Mouse (Mus musculus) liver, embryonic 14.5 days (tissue): Measurements from ENCODE around the gene Pdcd2. TPM values are rescaled to one million over a fixed set of nuclear protein-coding genes. Genes with fewer than 3 reads are reported as not detected.

Source experiments
- ATAC-seq: fragments of 200-750 bp; cut with Nextera tagmentation; 2 replicates; pipeline ENCODE4 v1.8.0; 2017; ENCODE audit warnings: moderate number of reproducible peaks, mild to moderate bottlenecking, moderate library complexity; ENCODE audit not compliant: insufficient read depth
- DNase-seq, 3 experiments: peaks; one replicate each; pipeline ENCODE4 v3.0.0-alpha.2; 2012 to 2013; ENCODE audit warnings: low read depth in 3 of 3, low spot score in 3 of 3
- H3K27ac ChIP-seq: fragments of 300-500 bp; sonication (generic); 2 replicates; pipeline ENCODE4 v1.5.1; 2014; ENCODE audit warnings: moderate library complexity, mild to moderate bottlenecking, control low read depth, inconsistent platforms
- H3K27me3 ChIP-seq: fragments of 300-500 bp; sonication (generic); 2 replicates; pipeline ENCODE4 v1.6.1; 2014; ENCODE audit warnings: mild to moderate bottlenecking, low read length, moderate library complexity; ENCODE audit not compliant: control insufficient read depth, insufficient read depth
- H3K36me3 ChIP-seq: fragments of 300-500 bp; sonication (generic); replicated peaks from 2 replicates; pipeline ENCODE4 v1.6.1; 2014; ENCODE audit warnings: low read depth; ENCODE audit not compliant: control insufficient read depth, insufficient read depth
- H3K4me1 ChIP-seq, 2 experiments: fragments of 200-500 bp in 1 of 2; fragments of 300-500 bp in 1 of 2; sonication (generic) in 1 of 2; replicated peaks; 2 replicates each; pipeline ENCODE4 v1.6.1; 2012 to 2014; ENCODE audit warnings: antibody characterized with exemption in 1 of 2, inconsistent platforms in 1 of 2, low read length in 1 of 2; ENCODE audit not compliant: control insufficient read depth in 2 of 2, insufficient read depth in 2 of 2
- H3K4me2 ChIP-seq: fragments of 300-500 bp; sonication (generic); 2 replicates; pipeline ENCODE4 v1.6.1; 2014; ENCODE audit warnings: low read depth, mild to moderate bottlenecking, control low read depth, moderate library complexity
- H3K4me3 ChIP-seq, 2 experiments: fragments of 200-500 bp in 1 of 2; fragments of 300-500 bp in 1 of 2; sonication (generic) in 1 of 2; 2 replicates each; pipeline ENCODE4 v1.5.1; 2012 to 2014; ENCODE audit warnings: low read depth in 2 of 2, low read length in 2 of 2, mild to moderate bottlenecking in 2 of 2, control low read depth in 1 of 2, inconsistent platforms in 1 of 2, moderate library complexity in 1 of 2; ENCODE audit not compliant: insufficient read depth in 1 of 2
- H3K9ac ChIP-seq: fragments of 300-500 bp; sonication (generic); replicated peaks from 2 replicates; pipeline ENCODE4 v1.6.1; 2014; ENCODE audit warnings: mild to moderate bottlenecking, control low read depth, moderate library complexity
- H3K9me3 ChIP-seq: fragments of 300-500 bp; sonication (generic); 2 replicates; pipeline ENCODE4 v1.6.1; 2016; ENCODE audit warnings: low read length, mixed read lengths; ENCODE audit not compliant: control insufficient read depth
- CTCF ChIP-seq: IDR thresholded peaks from 2 replicates; pipeline ENCODE4 v1.5.1; 2016; ENCODE audit warnings: antibody characterized with exemption, low read depth, control low read depth
- EP300 ChIP-seq: IDR thresholded peaks from 2 replicates; pipeline ENCODE4 v1.6.1; 2016; ENCODE audit warnings: antibody characterized with exemption, low read depth
- WGBS: fragments of 180-500 bp; shearing (Covaris S2); extraction: QIAGEN DNeasy Blood & Tissue Kit; methylation state at CpG from one replicate; pipeline ENCODE4 v1.1.7; 2014; ENCODE audit not compliant: insufficient replicate concordance; 5-methylcytosine and 5-hydroxymethylcytosine counted together
- polyA plus RNA-seq, 2 experiments: library from polyadenylated mRNA; depleted of rRNA in 1 of 2; stranded (reverse) in 1 of 2; unstranded in 1 of 2; fragments of >200 nt; fragmentation: Nextera tagmentation in 1 of 2; extraction: Ambion mirVana in 1 of 2; gene quantifications; 2 replicates each; pipeline versions ENCODE4 v1.2.1 to v1.2.3; 2012 to 2014

Gene Pdcd2
- polyA plus RNA-seq, 2 experiments: 11.7 to 20.5 TPM

GRCm38 (mm10) chr17:15517776-15518175 is 9.3 kb downstream of the Pdcd2 start:
- no peaks in the 10 kb centered on the region for H3K27me3 ChIP-seq

GRCm38 (mm10) chr17:15510694-15511093 is 16.4 kb downstream of the Pdcd2 start:
- DNase-seq (no peak), ATAC-seq (no peak)
- TF ChIP-seq EP300: no peak
- no peak for TF ChIP-seq CTCF
- Histone ChIP-seq H3K4me1 (no peaks in the 10 kb centered on the region), H3K9ac (no peak overlapping the region), H3K36me3 (peaks cover 56% of the 10 kb centered on the region), H3K9me3 (no peaks in the 10 kb centered on the region), H3K4me2 (no peak overlapping the region), H3K4me3 (no peak overlapping the region), H3K27me3 (no peaks in the 10 kb centered on the region), H3K27ac (no peak overlapping the region)
- WGBS: 69% methylated on average over 2 of the region's 2 CpGs

More at GRCm38 (mm10) chr17:15517776-15518175, 9.3 kb downstream of the Pdcd2 start:
- Histone ChIP-seq H3K36me3 (peaks cover 78% of the 10 kb centered on the region), H3K4me1 (no peaks in the 10 kb centered on the region), H3K9ac (no peak overlapping the region), H3K27ac (no peak overlapping the region), H3K9me3 (no peaks in the 10 kb centered on the region), H3K4me2 (no peak overlapping the region), H3K4me3 (no peak overlapping the region)
- DNase-seq (no peak), ATAC-seq (no peak; the same call in 1 of the 2 replicates)
- WGBS: 56% methylated on average over 5 of the region's 5 CpGs
- TF ChIP-seq CTCF (0 out of 2 replicates have a peak, but pooled peaks have one; percentile 18), EP300 (no peak)

- peak within 1 kb of the TSS; percentile 90 for H3K27ac ChIP-seq
- peak within 1 kb of the TSS; percentile 95 for H3K9ac ChIP-seq
- H3K27me3 ChIP-seq: no peaks in the 10 kb centered on the region
- DNase-seq (peak; percentile 96), ATAC-seq (peak; percentile 85)
- peak within 1 kb of the TSS; percentile 84 to 96 for H3K4me3 ChIP-seq
- peaks cover 20 to 26% of the 10 kb centered on the region in 2 experiments for H3K4me1 ChIP-seq
- no peaks in the 10 kb centered on the region for H3K9me3 ChIP-seq
- TF ChIP-seq EP300: 0 out of 2 replicates have a peak, but pooled peaks have one; percentile 21
- TF ChIP-seq CTCF: no peak
- H3K4me2 ChIP-seq: peak within 1 kb of the TSS; percentile 96
- WGBS: under 1% methylated on average over 63 of the region's 63 CpGs
- H3K36me3 ChIP-seq: peaks cover 20% of the 10 kb centered on the region
These were observed 27.3 kb downstream of the Pdcd2 start, which contains the start of the genes Psmb1 and Tbp for GRCm38 (mm10) chr17:15499656-15500394. TSS of gene Psmb1 (minus strand) at chr17:15499751. TSS of gene Tbp (plus strand) at chr17:15499888.

GRCm38 (mm10) chr17:15498753-15499113 is 28.4 kb downstream of the Pdcd2 start:
- Histone ChIP-seq H3K27me3 (no peaks in the 10 kb centered on the region), H3K27ac (peak overlapping the region; percentile 90), H3K36me3 (peaks cover 17% of the 10 kb centered on the region), H3K4me3 (peak overlapping the region; percentile 84 to 96), H3K4me2 (peak overlapping the region; percentile 96), H3K4me1 (peaks cover 20 to 26% of the 10 kb centered on the region in 2 experiments), H3K9me3 (no peaks in the 10 kb centered on the region), H3K9ac (peak overlapping the region; percentile 95)
- ATAC-seq: no peak
- DNase-seq: no peak
- 43% methylated on average over 7 of the region's 7 CpGs for WGBS
- TF ChIP-seq CTCF: no peak

- H3K4me1 ChIP-seq: peaks cover 20 to 26% of the 10 kb centered on the region in 2 experiments
- peak overlapping the region; percentile 90 for H3K27ac ChIP-seq
- peaks cover 18% of the 10 kb centered on the region for H3K36me3 ChIP-seq
- H3K4me3 ChIP-seq: peak overlapping the region; percentile 84 to 96
- H3K9ac ChIP-seq: peak overlapping the region; percentile 95
- under 1% methylated on average over 50 of the region's 50 CpGs for WGBS
- H3K27me3 ChIP-seq: no peaks in the 10 kb centered on the region
- ATAC-seq (peak; percentile 91), DNase-seq (peak; percentile 85 to 88 (median 88))
- TF ChIP-seq CTCF: peak; percentile 9; the same call in 1 of the 2 replicates
- TF ChIP-seq EP300: no peak
- H3K4me2 ChIP-seq: peak overlapping the region; percentile 96
- no peaks in the 10 kb centered on the region for H3K9me3 ChIP-seq
These were observed 29.0 kb downstream of the Pdcd2 start for GRCm38 (mm10) chr17:15497882-15498752.
